Mouse (Mus musculus): ENCODE data around the gene Clec4g.

- TF ChIP-seq USF1 (IDR thresholded peaks at IDR 0.05; ENCODE audit: low read depth) (no peak), E2F4 (IDR thresholded peaks at IDR 0.05; ENCODE audit: insufficient read depth) (no peak), POLR2A (IDR thresholded peaks at IDR 0.05; ENCODE audit: insufficient read length, low read depth) (no peak), TCF12 (IDR thresholded peaks at IDR 0.05; ENCODE audit: insufficient read depth, poor library complexity, severe bottlenecking) (no peak)
These were observed 14.7 kb downstream of the Clec4g start for GRCm38 (mm10) chr8:3705711-3706110.
